Mouse (Mus musculus): ENCODE results near the gene Vmn1r8. TPM values are rescaled to one million over a fixed set of nuclear protein-coding genes. Genes with fewer than 3 reads are reported as not detected.

Vmn1r8 gene
- polyA plus RNA-seq (2014; fragmentation: Illumina TruSeq; extraction: RNeasy Lipid Tissue Mini Kit (QIAGEN cat#74804); ENCODE audit: low read depth, low replicate concordance), result not detected

GRCm38 (mm10) chr6:57031984-57032383, at the start of gene Vmn1r8:
Vmn1r8 (plus strand) TSS chr6:57032284.

GRCm38 (mm10) chr6:56996943-56997342, 35.1 kb upstream of the Vmn1r8 start, which contains the start of gene Vmn1r6:
Vmn1r6 (plus strand) TSS chr6:56997243.

GRCm38 (mm10) chr6:57025224-57025623, 6.9 kb upstream of the Vmn1r8 start, which contains the start of gene Vmn1r7:
Vmn1r7 (minus strand) TSS chr6:57025324.

GRCm38 (mm10) chr6:57066487-57066886, 34.4 kb downstream of the Vmn1r8 start, which contains the start of gene Vmn1r9:
Vmn1r9 (plus strand) TSS chr6:57066787.

Other genes with a start within 250 kb of the Vmn1r8 start
- 18.6 TPM for gene Kbtbd2, start 234.5 kb upstream of the Vmn1r8 start, polyA plus RNA-seq (2014; fragmentation: Illumina TruSeq; extraction: RNeasy Lipid Tissue Mini Kit (QIAGEN cat#74804); ENCODE audit: low read depth, low replicate concordance)
- gene Fkbp9, start 200.2 kb upstream of the Vmn1r8 start, polyA plus RNA-seq (2014; fragmentation: Illumina TruSeq; extraction: RNeasy Lipid Tissue Mini Kit (QIAGEN cat#74804); ENCODE audit: low read depth, low replicate concordance), result 99.7 TPM
- 79.6 TPM for gene Nt5c3, start 108.4 kb upstream of the Vmn1r8 start, polyA plus RNA-seq (2014; fragmentation: Illumina TruSeq; extraction: RNeasy Lipid Tissue Mini Kit (QIAGEN cat#74804); ENCODE audit: low read depth, low replicate concordance)
- not detected for gene Vmn1r4, start 108.3 kb upstream of the Vmn1r8 start, polyA plus RNA-seq (2014; fragmentation: Illumina TruSeq; extraction: RNeasy Lipid Tissue Mini Kit (QIAGEN cat#74804); ENCODE audit: low read depth, low replicate concordance)
- not detected for gene Vmn1r5, start 62.0 kb upstream of the Vmn1r8 start, polyA plus RNA-seq (2014; fragmentation: Illumina TruSeq; extraction: RNeasy Lipid Tissue Mini Kit (QIAGEN cat#74804); ENCODE audit: low read depth, low replicate concordance)
- not detected for gene Vmn1r6, start 35.0 kb upstream of the Vmn1r8 start, polyA plus RNA-seq (2014; fragmentation: Illumina TruSeq; extraction: RNeasy Lipid Tissue Mini Kit (QIAGEN cat#74804); ENCODE audit: low read depth, low replicate concordance)
- not detected for gene Vmn1r7, start 7.0 kb upstream of the Vmn1r8 start, polyA plus RNA-seq (2014; fragmentation: Illumina TruSeq; extraction: RNeasy Lipid Tissue Mini Kit (QIAGEN cat#74804); ENCODE audit: low read depth, low replicate concordance)
- not detected for gene Vmn1r9, start 34.5 kb downstream of the Vmn1r8 start, polyA plus RNA-seq (2014; fragmentation: Illumina TruSeq; extraction: RNeasy Lipid Tissue Mini Kit (QIAGEN cat#74804); ENCODE audit: low read depth, low replicate concordance)
- gene Vmn1r10, start 77.2 kb downstream of the Vmn1r8 start, polyA plus RNA-seq (2014; fragmentation: Illumina TruSeq; extraction: RNeasy Lipid Tissue Mini Kit (QIAGEN cat#74804); ENCODE audit: low read depth, low replicate concordance), result not detected
- gene Vmn1r11, start 101.2 kb downstream of the Vmn1r8 start, polyA plus RNA-seq (2014; fragmentation: Illumina TruSeq; extraction: RNeasy Lipid Tissue Mini Kit (QIAGEN cat#74804); ENCODE audit: low read depth, low replicate concordance), result not detected
- gene Vmn1r12, start 124.6 kb downstream of the Vmn1r8 start, polyA plus RNA-seq (2014; fragmentation: Illumina TruSeq; extraction: RNeasy Lipid Tissue Mini Kit (QIAGEN cat#74804); ENCODE audit: low read depth, low replicate concordance), result not detected
- not detected for gene Vmn1r13, start 171.0 kb downstream of the Vmn1r8 start, polyA plus RNA-seq (2014; fragmentation: Illumina TruSeq; extraction: RNeasy Lipid Tissue Mini Kit (QIAGEN cat#74804); ENCODE audit: low read depth, low replicate concordance)
- gene Vmn1r14, start 199.4 kb downstream of the Vmn1r8 start, polyA plus RNA-seq (2014; fragmentation: Illumina TruSeq; extraction: RNeasy Lipid Tissue Mini Kit (QIAGEN cat#74804); ENCODE audit: low read depth, low replicate concordance), result not detected
- not detected for gene Vmn1r15, start 225.7 kb downstream of the Vmn1r8 start, polyA plus RNA-seq (2014; fragmentation: Illumina TruSeq; extraction: RNeasy Lipid Tissue Mini Kit (QIAGEN cat#74804); ENCODE audit: low read depth, low replicate concordance)

Data from heart, adult 10 weeks (tissue).